Mouse (Mus musculus) liver, postnatal 0 days (tissue): ENCODE data around the gene Car5a. TPM values are rescaled to one million over a fixed set of nuclear protein-coding genes. Genes with fewer than 3 reads are reported as not detected.

Source experiments
- ATAC-seq: fragments of 200-750 bp; cut with Nextera tagmentation; 2 replicates; pipeline ENCODE4 v1.8.0; 2017; ENCODE audit warnings: mild to moderate bottlenecking, moderate library complexity
- DNase-seq: peaks from one replicate; pipeline ENCODE4 v3.0.0-alpha.2; 2016
- H3K27ac ChIP-seq: fragments of 300-500 bp; sonication (generic); 2 replicates; pipeline ENCODE4 v1.5.1; 2014; ENCODE audit warnings: antibody characterized with exemption, moderate library complexity, mild to moderate bottlenecking, low read depth
- H3K27me3 ChIP-seq: fragments of 300-500 bp; sonication (generic); 2 replicates; pipeline ENCODE4 v1.6.1; 2014; ENCODE audit warnings: low read length, control low read depth, mixed read lengths; ENCODE audit not compliant: insufficient read depth
- H3K36me3 ChIP-seq: fragments of 300-500 bp; sonication (generic); replicated peaks from 2 replicates; pipeline ENCODE4 v1.6.1; 2014; ENCODE audit warnings: mild to moderate bottlenecking, control low read depth, low read length, moderate library complexity, mixed read lengths; ENCODE audit not compliant: insufficient read depth
- H3K4me1 ChIP-seq: fragments of 300-500 bp; sonication (generic); 2 replicates; pipeline ENCODE4 v1.6.1; 2014; ENCODE audit warnings: antibody characterized with exemption, mild to moderate bottlenecking, control low read depth; ENCODE audit not compliant: insufficient read depth
- H3K4me2 ChIP-seq: fragments of 300-500 bp; sonication (generic); 2 replicates; pipeline ENCODE4 v1.6.1; 2014; ENCODE audit warnings: low read depth, mild to moderate bottlenecking, low read length, moderate library complexity, mixed read lengths
- H3K4me3 ChIP-seq: fragments of 300-500 bp; sonication (generic); 2 replicates; pipeline ENCODE4 v1.5.1; 2014; ENCODE audit warnings: low read depth, low read length
- H3K9ac ChIP-seq: fragments of 300-500 bp; sonication (generic); replicated peaks from 2 replicates; pipeline ENCODE4 v1.6.1; 2014; ENCODE audit warnings: mild to moderate bottlenecking, moderate library complexity
- H3K9me3 ChIP-seq: fragments of 300-500 bp; sonication (generic); 2 replicates; pipeline ENCODE4 v1.6.1; 2016; ENCODE audit warnings: mild to moderate bottlenecking, control low read depth, low read length, mixed read lengths
- CTCF ChIP-seq: sonication (generic); IDR thresholded peaks from 2 replicates; pipeline ENCODE4 v1.5.1; 2016; ENCODE audit warnings: antibody characterized with exemption, low read depth
- EP300 ChIP-seq: IDR thresholded peaks from 2 replicates; pipeline ENCODE4 v1.6.1; 2016; ENCODE audit warnings: antibody characterized with exemption, low read depth, mild to moderate bottlenecking
- WGBS: fragments of 180-500 bp; shearing (Covaris S2); extraction: QIAGEN DNeasy Blood & Tissue Kit; methylation state at CpG from one replicate; pipeline ENCODE4 v1.1.7; 2014; ENCODE audit not compliant: insufficient replicate concordance; 5-methylcytosine and 5-hydroxymethylcytosine counted together
- polyA plus RNA-seq: library from polyadenylated mRNA; unstranded; fragments of >200 nt; fragmentation: Nextera tagmentation; extraction: Ambion mirVana; gene quantifications from 2 replicates; pipeline ENCODE4 v1.2.1, GENCODE M21; 2015

The Car5a gene
- polyA plus RNA-seq, 1 experiment from 2014 or later, result 9.6 TPM

- Histone ChIP-seq H3K9me3 (no peaks in the 10 kb centered on the region), H3K4me3 (no peak overlapping the region), H3K4me2 (no peak overlapping the region), H3K27me3 (no peaks in the 10 kb centered on the region), H3K9ac (no peak overlapping the region), H3K4me1 (0 out of 2 replicates have a peak, but pooled peaks cover 3% of the 10 kb centered on the region), H3K27ac (no peak overlapping the region), H3K36me3 (no peaks in the 10 kb centered on the region)
- WGBS, result 73% methylated on average over 5 of the region's 5 CpGs
- ATAC-seq (no peak), DNase-seq (no peak)
- TF ChIP-seq CTCF (no peak), EP300 (no peak)
Measured at GRCm38 (mm10) chr8:121924681-121925080, 20.0 kb downstream of the Car5a start.

- Histone ChIP-seq H3K27me3 (no peaks in the 10 kb centered on the region), H3K4me1 (0 out of 2 replicates have a peak, but pooled peaks cover 3% of the 10 kb centered on the region), H3K36me3 (no peaks in the 10 kb centered on the region), H3K27ac (no peak overlapping the region), H3K9ac (no peak overlapping the region), H3K4me3 (no peak overlapping the region), H3K4me2 (no peak overlapping the region), H3K9me3 (no peaks in the 10 kb centered on the region)
- no peak for DNase-seq
- ATAC-seq, result no peak
- WGBS, result 63% methylated on average over 8 of the region's 8 CpGs
- no peak for TF ChIP-seq EP300
- no peak for TF ChIP-seq CTCF
Measured at GRCm38 (mm10) chr8:121922101-121922500, 22.6 kb downstream of the Car5a start.

GRCm38 (mm10) chr8:121921582-121921981 lies 23.1 kb downstream of the Car5a start:
- WGBS, result 77% methylated on average over 8 of the region's 8 CpGs
- H3K27me3 ChIP-seq, result no peaks in the 10 kb centered on the region
- H3K4me3 ChIP-seq, result no peak overlapping the region
- ATAC-seq (no peak), DNase-seq (no peak)
- H3K9ac ChIP-seq, result no peak overlapping the region
- H3K36me3 ChIP-seq, result no peaks in the 10 kb centered on the region
- no peak overlapping the region for H3K27ac ChIP-seq
- TF ChIP-seq CTCF (no peak), EP300 (no peak)
- H3K4me1 ChIP-seq, result 0 out of 2 replicates have a peak, but pooled peaks cover 3% of the 10 kb centered on the region
- no peaks in the 10 kb centered on the region for H3K9me3 ChIP-seq
- H3K4me2 ChIP-seq, result no peak overlapping the region

- no peak for TF ChIP-seq CTCF
- no peak for TF ChIP-seq EP300
- Histone ChIP-seq H3K4me2 (no peak overlapping the region), H3K4me3 (no peak overlapping the region), H3K27ac (no peak overlapping the region), H3K9ac (no peak overlapping the region), H3K4me1 (0 out of 2 replicates have a peak, but pooled peaks cover 3% of the 10 kb centered on the region), H3K36me3 (no peaks in the 10 kb centered on the region), H3K9me3 (no peaks in the 10 kb centered on the region), H3K27me3 (no peaks in the 10 kb centered on the region)
- WGBS, result 34% methylated on average over 3 of the region's 3 CpGs
- no peak for ATAC-seq
- no peak for DNase-seq
Measured at GRCm38 (mm10) chr8:121919731-121920130, 25.0 kb downstream of the Car5a start.

- ATAC-seq, result no peak
Measured at GRCm38 (mm10) chr8:121919158-121919557, 25.5 kb downstream of the Car5a start.

GRCm38 (mm10) chr8:121913378-121913777 lies 31.3 kb downstream of the Car5a start:
- Histone ChIP-seq H3K9ac (no peak overlapping the region), H3K4me2 (no peak overlapping the region), H3K4me1 (peaks cover 8% of the 10 kb centered on the region), H3K27ac (no peak overlapping the region), H3K4me3 (no peak overlapping the region), H3K36me3 (no peaks in the 10 kb centered on the region), H3K27me3 (no peaks in the 10 kb centered on the region), H3K9me3 (no peaks in the 10 kb centered on the region)
- ATAC-seq (no peak), DNase-seq (no peak)
- no peak for TF ChIP-seq EP300
- TF ChIP-seq CTCF, result no peak
- WGBS, result 52% methylated on average over 8 of the region's 8 CpGs

More at GRCm38 (mm10) chr8:121919158-121919557, 25.5 kb downstream of the Car5a start:
- no peaks in the 10 kb centered on the region for H3K36me3 ChIP-seq
- no peak overlapping the region for H3K4me2 ChIP-seq
- H3K27me3 ChIP-seq, result no peaks in the 10 kb centered on the region
- no peak for TF ChIP-seq EP300
- no peak for TF ChIP-seq CTCF
- no peak overlapping the region for H3K9ac ChIP-seq
- DNase-seq, result no peak
- WGBS, result 58% methylated on average over 4 of the region's 4 CpGs
- no peak overlapping the region for H3K4me3 ChIP-seq
- 0 out of 2 replicates have a peak, but pooled peaks cover 3% of the 10 kb centered on the region for H3K4me1 ChIP-seq
- no peak overlapping the region for H3K27ac ChIP-seq
- H3K9me3 ChIP-seq, result no peaks in the 10 kb centered on the region

GRCm38 (mm10) chr8:121912831-121913230 lies 31.9 kb downstream of the Car5a start:
- no peaks in the 10 kb centered on the region for H3K27me3 ChIP-seq
- no peak for DNase-seq
- H3K27ac ChIP-seq, result no peak overlapping the region
- H3K4me2 ChIP-seq, result no peak overlapping the region
- no peak overlapping the region for H3K4me3 ChIP-seq
- no peak for TF ChIP-seq CTCF
- no peak for TF ChIP-seq EP300
- H3K4me1 ChIP-seq, result peaks cover 14% of the 10 kb centered on the region
- H3K9me3 ChIP-seq, result no peaks in the 10 kb centered on the region
- ATAC-seq, result no peak
- no peak overlapping the region for H3K9ac ChIP-seq
- WGBS, result 70% methylated on average over 3 of the region's 3 CpGs
- no peaks in the 10 kb centered on the region for H3K36me3 ChIP-seq
